Mouse (Mus musculus): ENCODE data around the gene Hook1. TPM values are rescaled to one million over a fixed set of nuclear protein-coding genes. Genes with fewer than 3 reads are reported as not detected.
"Not testable (repeated sequence)": the region's sequence is repeated elsewhere in the genome, so short reads cannot be mapped to it uniquely, and the experiment has no call there.

Gene Hook1
- polyA plus RNA-seq, 1 experiment = not detected

- TF ChIP-seq CTCF (IDR thresholded peaks at IDR 0.05; ENCODE audit: insufficient read depth, low read depth, low read length) (no peak), POLR2A (IDR thresholded peaks at IDR 0.05; ENCODE audit: insufficient read depth, low read depth, low read length) (no peak)
- Histone ChIP-seq H3K4me3 (ENCODE audit: insufficient read depth, low read depth, low read length) (no peak overlapping the region), H3K27ac (ENCODE audit: insufficient read depth, low read depth, low read length) (no peak overlapping the region), H3K4me1 (ENCODE audit: control insufficient read depth, insufficient read depth, low read length) (peaks cover 2% of the 10 kb centered on the region; the same call in 1 of the 2 replicates)
- 89% methylated on average over 4 of the region's 4 CpGs for WGBS
Observed at GRCm38 (mm10) chr4:95934384-95935035, 32.5 kb upstream of the Hook1 start.

GRCm38 (mm10) chr4:95938701-95939100 lies 28.3 kb upstream of the Hook1 start:
- H3K27ac ChIP-seq (ENCODE audit: insufficient read depth, low read depth, low read length) = no peak overlapping the region
- WGBS = 56% methylated on average over 3 of the region's 3 CpGs
- H3K4me1 ChIP-seq (ENCODE audit: control insufficient read depth, insufficient read depth, low read length) = no peaks in the 10 kb centered on the region
- H3K4me3 ChIP-seq (ENCODE audit: insufficient read depth, low read depth, low read length) = no peak overlapping the region
- TF ChIP-seq CTCF (IDR thresholded peaks at IDR 0.05; ENCODE audit: insufficient read depth, low read depth, low read length) = no peak
- TF ChIP-seq POLR2A (IDR thresholded peaks at IDR 0.05; ENCODE audit: insufficient read depth, low read depth, low read length) = no peak

GRCm38 (mm10) chr4:95947896-95948295 lies 19.1 kb upstream of the Hook1 start:
- H3K27ac ChIP-seq (ENCODE audit: insufficient read depth, low read depth, low read length) = no peak overlapping the region
- H3K4me3 ChIP-seq (ENCODE audit: insufficient read depth, low read depth, low read length) = no peak overlapping the region
- WGBS = 83% methylated on average over 1 of the region's 1 CpGs
- TF ChIP-seq POLR2A (IDR thresholded peaks at IDR 0.05; ENCODE audit: insufficient read depth, low read depth, low read length) (no peak), CTCF (IDR thresholded peaks at IDR 0.05; ENCODE audit: insufficient read depth, low read depth, low read length) (no peak)
- H3K4me1 ChIP-seq (ENCODE audit: control insufficient read depth, insufficient read depth, low read length) = no peaks in the 10 kb centered on the region

- Histone ChIP-seq H3K4me1 (ENCODE audit: control insufficient read depth, insufficient read depth, low read length) (no peaks in the 10 kb centered on the region), H3K27ac (ENCODE audit: insufficient read depth, low read depth, low read length) (no peak overlapping the region), H3K4me3 (ENCODE audit: insufficient read depth, low read depth, low read length) (no peak overlapping the region)
- TF ChIP-seq CTCF (IDR thresholded peaks at IDR 0.05; ENCODE audit: insufficient read depth, low read depth, low read length) = no peak
- TF ChIP-seq POLR2A (IDR thresholded peaks at IDR 0.05; ENCODE audit: insufficient read depth, low read depth, low read length) = no peak
Observed at GRCm38 (mm10) chr4:95953328-95953727, 13.7 kb upstream of the Hook1 start.

GRCm38 (mm10) chr4:95982221-95982620 lies 15.2 kb downstream of the Hook1 start:
- not testable (repeated sequence) for H3K4me3 ChIP-seq (ENCODE audit: insufficient read depth, low read depth, low read length); H3K27ac ChIP-seq (ENCODE audit: insufficient read depth, low read depth, low read length); H3K4me1 ChIP-seq (ENCODE audit: control insufficient read depth, insufficient read depth, low read length)
- 96% methylated on average over 17 of the region's 17 CpGs for WGBS

- whole genome bisulfite sequencing = 85% methylated on average over 1 of the region's 1 CpGs
- H3K4me3 ChIP-seq (ENCODE audit: insufficient read depth, low read depth, low read length) = no peak overlapping the region
- H3K27ac ChIP-seq (ENCODE audit: insufficient read depth, low read depth, low read length) = no peak overlapping the region
- no peaks in the 10 kb centered on the region for H3K4me1 ChIP-seq (ENCODE audit: control insufficient read depth, insufficient read depth, low read length)
- TF ChIP-seq CTCF (IDR thresholded peaks at IDR 0.05; ENCODE audit: insufficient read depth, low read depth, low read length) = no peak
- no peak for TF ChIP-seq POLR2A (IDR thresholded peaks at IDR 0.05; ENCODE audit: insufficient read depth, low read depth, low read length)
Observed at GRCm38 (mm10) chr4:96016875-96017274, 49.8 kb downstream of the Hook1 start.

- no peaks in the 10 kb centered on the region for H3K4me1 ChIP-seq (ENCODE audit: control insufficient read depth, insufficient read depth, low read length)
- H3K4me3 ChIP-seq (ENCODE audit: insufficient read depth, low read depth, low read length) = no peak overlapping the region
- TF ChIP-seq POLR2A (IDR thresholded peaks at IDR 0.05; ENCODE audit: insufficient read depth, low read depth, low read length) (no peak), CTCF (IDR thresholded peaks at IDR 0.05; ENCODE audit: insufficient read depth, low read depth, low read length) (no peak)
- H3K27ac ChIP-seq (ENCODE audit: insufficient read depth, low read depth, low read length) = no peak overlapping the region
Observed at GRCm38 (mm10) chr4:96022803-96023202, 55.8 kb downstream of the Hook1 start.

GRCm38 (mm10) chr4:96028412-96028811 lies 61.4 kb downstream of the Hook1 start:
- TF ChIP-seq POLR2A (IDR thresholded peaks at IDR 0.05; ENCODE audit: insufficient read depth, low read depth, low read length) = no peak
- no peak for TF ChIP-seq CTCF (IDR thresholded peaks at IDR 0.05; ENCODE audit: insufficient read depth, low read depth, low read length)
- no peak overlapping the region for H3K27ac ChIP-seq (ENCODE audit: insufficient read depth, low read depth, low read length)
- no peak overlapping the region for H3K4me3 ChIP-seq (ENCODE audit: insufficient read depth, low read depth, low read length)
- H3K4me1 ChIP-seq (ENCODE audit: control insufficient read depth, insufficient read depth, low read length) = no peaks in the 10 kb centered on the region
- 47% methylated on average over 1 of the region's 1 CpGs for WGBS

- H3K27ac ChIP-seq (ENCODE audit: insufficient read depth, low read depth, low read length) = no peak overlapping the region
- TF ChIP-seq POLR2A (IDR thresholded peaks at IDR 0.05; ENCODE audit: insufficient read depth, low read depth, low read length) (no peak), CTCF (IDR thresholded peaks at IDR 0.05; ENCODE audit: insufficient read depth, low read depth, low read length) (no peak)
Observed at GRCm38 (mm10) chr4:96060106-96060505, 93.1 kb downstream of the Hook1 start.

GRCm38 (mm10) chr4:96062045-96062444 lies 95.0 kb downstream of the Hook1 start:
- 89% methylated on average over 2 of the region's 2 CpGs for WGBS
- Histone ChIP-seq H3K4me3 (ENCODE audit: insufficient read depth, low read depth, low read length) (no peak overlapping the region), H3K4me1 (ENCODE audit: control insufficient read depth, insufficient read depth, low read length) (no peaks in the 10 kb centered on the region), H3K27ac (ENCODE audit: insufficient read depth, low read depth, low read length) (no peak overlapping the region)
- TF ChIP-seq CTCF (IDR thresholded peaks at IDR 0.05; ENCODE audit: insufficient read depth, low read depth, low read length) = no peak
- no peak for TF ChIP-seq POLR2A (IDR thresholded peaks at IDR 0.05; ENCODE audit: insufficient read depth, low read depth, low read length)

More at GRCm38 (mm10) chr4:96060106-96060505, 93.1 kb downstream of the Hook1 start:
- Histone ChIP-seq H3K4me3 (ENCODE audit: insufficient read depth, low read depth, low read length) (no peak overlapping the region), H3K4me1 (ENCODE audit: control insufficient read depth, insufficient read depth, low read length) (no peaks in the 10 kb centered on the region)
- WGBS = 98% methylated on average over 2 of the region's 2 CpGs

Other genes with a start within 250 kb of the Hook1 start
- gene Cyp2j13, start 110.3 kb downstream of the Hook1 start, polyA plus RNA-seq (2012; ENCODE audit: insufficient read depth, insufficient read length, low replicate concordance, missing spikeins) = not detected in 2 replicates
- not detected in 2 replicates for gene Cyp2j12, start 173.9 kb downstream of the Hook1 start, polyA plus RNA-seq (2012; ENCODE audit: insufficient read depth, insufficient read length, low replicate concordance, missing spikeins)

All from olfactory bulb, adult 2 months (tissue).